1 mouse cellular context compared by ENCODE assay signal in the genomic region with DNA sequence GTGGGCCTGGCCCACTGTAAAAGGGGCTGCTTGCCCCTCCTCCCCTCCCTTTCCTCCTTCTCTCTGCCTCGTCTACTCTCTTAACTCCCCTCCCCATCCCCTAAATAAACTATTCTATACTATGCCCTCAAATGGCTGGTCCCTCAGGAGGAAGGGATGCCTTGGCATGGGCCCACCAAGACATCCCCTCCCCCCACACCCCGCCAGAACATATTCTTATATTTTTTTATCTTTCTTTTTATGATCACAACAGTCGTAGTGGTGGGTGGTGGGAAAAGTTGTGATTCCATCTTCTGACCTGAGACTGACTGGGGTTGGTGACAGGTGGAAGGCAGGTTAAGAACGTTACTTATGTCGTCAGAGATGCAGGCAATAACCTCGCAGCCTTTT.
TF ChIP-seq lines count a peak whose summit lies in the region.

No protein-coding gene starts in this region.

TF ChIP-seq in MEL, 35 proteins besides CTCF, POLR2A, EP300 and RAD21 (continued from another document):
- TF ChIP-seq USF2 (IDR thresholded peaks at IDR 0.05; ENCODE audit: borderline replicate concordance in 1 of 2, insufficient read depth in 1 of 2, low read depth in 1 of 2, low read length in 2 of 2) (no peak), UBTF (IDR thresholded peaks at IDR 0.05; ENCODE audit: borderline replicate concordance, insufficient read depth, low read depth, low read length) (no peak), ZKSCAN1 (IDR thresholded peaks at IDR 0.05; ENCODE audit: low read depth, low read length) (no peak), SIN3A (IDR thresholded peaks at IDR 0.05; ENCODE audit: low read length) (no peak), POLR2AphosphoS5 (IDR thresholded peaks at IDR 0.05; ENCODE audit: borderline replicate concordance, low read depth, low read length) (no peak)
